Mouse (Mus musculus) adrenal gland (tissue): ENCODE measurements around the gene Ell3.
"Not testable (repeated sequence)": the region's sequence is repeated elsewhere in the genome, so short reads cannot be mapped to it uniquely, and the experiment has no call there.

Experiments
- intact Hi-C: fragments of 180-260 bp; cut with DNase I; formaldehyde crosslinking; loops from one replicate; pipeline ENCODE4 v1.15.1; 2025
- long read RNA-seq, 2 experiments: library from polyadenylated mRNA; unstranded; transcript quantifications; one replicate each; pipeline ENCODE4 v2.0.0; 2020; ENCODE audit warnings: borderline replicate concordance in 1 of 2; ENCODE audit not compliant: insufficient replicate concordance in 1 of 2

The Ell3 gene
- long read RNA-seq, experiment 1, partial matches to known transcripts = 0 of 1 reads
- long read RNA-seq, experiment 1, other reads (novel, unspliced or antisense) = 0 of 1 reads
- long read RNA-seq, experiment 2, partial matches to known transcripts = 0 of 1 reads
- long read RNA-seq, experiment 2, other reads (novel, unspliced or antisense) = 0 of 1 reads

GRCm38 (mm10) chr2:121444178-121444577 lies at the start of gene Ell3:
Gene Ell3 (minus strand): TSS chr2:121444278.
- intact Hi-C loops = no loop called here

GRCm38 (mm10) chr2:121484403-121484802 lies 40.3 kb upstream of the Ell3 start:
- intact Hi-C loops = not testable (repeated sequence)

- intact Hi-C loops = no loop called here
These were observed 39.5 kb upstream of the Ell3 start for GRCm38 (mm10) chr2:121483576-121483975.

- intact Hi-C loops = not testable (repeated sequence)
These were observed 36.8 kb upstream of the Ell3 start for GRCm38 (mm10) chr2:121480916-121481315.

DNA sequence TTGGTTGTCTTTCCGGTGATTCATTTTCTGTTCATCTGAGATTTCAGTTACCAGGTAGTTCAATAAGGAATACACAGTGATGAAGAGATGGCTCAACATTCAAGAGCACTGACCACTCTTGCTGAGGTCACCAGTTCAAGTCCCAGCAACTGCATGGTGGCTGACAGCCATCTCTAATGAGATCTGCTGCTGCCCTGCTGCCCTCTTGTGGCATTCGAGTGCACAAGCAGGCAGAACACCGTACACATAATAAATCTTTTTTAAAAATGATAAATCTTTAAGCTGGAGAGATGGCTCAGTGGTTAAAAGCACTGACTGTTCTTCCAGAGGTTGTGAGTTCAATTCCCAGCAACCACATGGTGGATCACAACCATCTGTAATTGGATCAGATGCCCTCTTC lies 36.4 kb upstream of the Ell3 start:
- intact Hi-C loops = no loop called here

GRCm38 (mm10) chr2:121477491-121478266 lies 33.6 kb upstream of the Ell3 start:
- intact Hi-C loops = no loop called here

- intact Hi-C loops = not testable (repeated sequence)
These were observed 31.2 kb upstream of the Ell3 start for GRCm38 (mm10) chr2:121475306-121475705.

DNA sequence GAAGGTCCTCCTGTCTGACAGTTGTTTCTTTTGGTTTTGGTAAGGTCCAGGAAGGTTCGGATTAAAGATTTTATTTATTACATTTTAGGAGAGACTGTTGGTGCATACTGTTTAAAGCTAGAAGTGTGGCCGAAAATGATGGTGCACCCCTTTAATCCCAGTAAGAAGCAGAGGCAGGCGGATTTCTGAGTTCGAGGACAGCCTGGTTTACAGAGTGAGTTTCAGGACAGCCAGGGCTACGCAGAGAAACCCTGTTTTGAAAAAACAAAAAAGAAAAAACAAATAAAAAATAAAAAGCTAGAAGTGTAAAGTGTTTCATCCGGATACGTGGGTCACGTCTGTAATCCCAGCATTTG lies 30.1 kb upstream of the Ell3 start:
- intact Hi-C loops = no loop called here

- intact Hi-C loops = not testable (repeated sequence)
These were observed 29.5 kb upstream of the Ell3 start, which contains the start of gene Mfap1b for GRCm38 (mm10) chr2:121473301-121474179. Gene Mfap1b (minus strand): TSS chr2:121474067.

- intact Hi-C loops = not testable (repeated sequence)
These were observed 28.7 kb upstream of the Ell3 start for GRCm38 (mm10) chr2:121472783-121473182.

DNA sequence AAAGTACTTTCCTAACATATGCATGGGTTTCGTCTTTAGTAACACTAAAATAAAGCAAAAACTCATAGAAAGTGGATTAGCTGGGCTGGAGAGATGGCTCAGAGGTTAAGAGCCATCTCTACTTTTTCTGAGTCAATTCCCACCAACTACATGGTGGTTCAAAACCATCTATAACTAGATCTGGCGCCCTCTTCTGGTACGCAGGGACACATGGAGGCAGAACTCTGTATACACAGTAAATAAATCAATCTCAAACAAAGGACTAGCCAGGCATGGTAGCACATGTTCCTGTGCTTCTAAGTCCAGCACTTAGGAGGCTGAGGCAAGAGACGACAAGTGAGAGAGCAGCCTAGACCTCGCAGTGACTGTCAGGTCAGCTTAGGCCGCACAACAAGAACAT lies 24.9 kb upstream of the Ell3 start:
- intact Hi-C loops = not testable (repeated sequence)

GRCm38 (mm10) chr2:121460071-121460470 lies 16.0 kb upstream of the Ell3 start:
- intact Hi-C loops = no loop called here

GRCm38 (mm10) chr2:121456692-121457642 lies 12.9 kb upstream of the Ell3 start, which contains the start of gene Serinc4:
Gene Serinc4 (minus strand): TSS chr2:121456781.
- intact Hi-C loops = no loop called here

DNA sequence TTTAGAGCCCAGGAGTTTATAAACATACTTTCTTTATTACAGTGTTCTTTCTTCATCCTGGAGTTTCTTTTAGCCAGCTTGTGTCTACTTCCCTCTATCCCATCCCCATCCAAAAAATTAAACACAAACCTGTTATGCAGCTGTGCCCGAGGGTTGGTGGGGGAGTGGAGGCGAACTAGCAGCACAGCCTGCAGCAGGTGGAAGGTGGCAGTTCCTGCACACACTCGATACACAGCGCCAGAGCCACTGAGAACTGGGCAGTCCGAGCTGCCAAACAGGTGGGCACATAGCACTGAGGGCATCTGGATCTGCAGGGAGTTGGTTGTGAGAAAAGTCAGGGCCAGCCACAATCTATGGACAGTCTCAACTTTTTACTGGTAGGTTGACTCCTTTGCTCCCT lies 11.5 kb upstream of the Ell3 start:
- intact Hi-C loops = no loop called here

DNA sequence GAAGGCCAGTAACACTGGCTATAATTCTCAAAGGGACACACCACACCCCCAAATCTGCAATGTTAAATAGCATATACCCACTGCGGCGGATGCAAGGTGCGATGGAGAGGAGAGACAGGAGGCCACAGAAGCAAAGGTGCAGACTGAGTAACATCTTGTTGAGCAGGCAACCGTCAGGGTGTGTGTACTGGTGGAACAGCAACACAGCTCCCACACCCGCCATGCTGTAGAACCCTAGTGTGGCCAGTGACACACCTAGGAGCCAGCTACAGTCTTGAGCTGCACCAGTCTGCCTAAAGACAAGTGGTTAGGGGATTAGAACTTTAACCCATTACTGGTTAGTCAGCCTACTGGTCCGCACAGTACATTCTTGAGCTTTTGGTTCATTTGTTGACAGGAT lies 9.8 kb upstream of the Ell3 start:
- intact Hi-C loops = no loop called here

DNA sequence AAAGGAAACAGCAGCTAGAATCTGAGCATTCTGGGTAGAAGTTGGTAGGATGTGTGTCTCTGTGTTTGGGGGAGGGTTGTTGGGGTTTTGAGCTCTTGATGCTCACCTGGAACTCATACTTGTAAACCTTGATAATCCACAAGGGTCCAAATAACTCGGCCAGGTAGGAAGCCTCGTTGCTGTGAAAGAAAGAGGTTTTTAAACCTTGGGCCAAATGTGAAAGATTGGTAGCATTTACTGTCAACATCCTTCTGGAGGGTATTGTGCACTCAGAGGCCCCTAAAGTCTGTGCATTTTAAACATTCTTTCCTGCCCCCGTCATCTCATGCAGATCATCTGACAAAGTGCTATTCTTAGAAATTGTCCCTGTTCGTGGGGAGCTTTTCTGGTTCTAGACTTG lies 8.9 kb upstream of the Ell3 start, which contains the start of gene Hypk:
Gene Hypk (plus strand): TSS at position 301 of the 400 bp plus-strand sequence.
- intact Hi-C loops = no loop called here

- intact Hi-C loops = no loop called here
These were observed 8.3 kb upstream of the Ell3 start for GRCm38 (mm10) chr2:121452361-121452760.

DNA sequence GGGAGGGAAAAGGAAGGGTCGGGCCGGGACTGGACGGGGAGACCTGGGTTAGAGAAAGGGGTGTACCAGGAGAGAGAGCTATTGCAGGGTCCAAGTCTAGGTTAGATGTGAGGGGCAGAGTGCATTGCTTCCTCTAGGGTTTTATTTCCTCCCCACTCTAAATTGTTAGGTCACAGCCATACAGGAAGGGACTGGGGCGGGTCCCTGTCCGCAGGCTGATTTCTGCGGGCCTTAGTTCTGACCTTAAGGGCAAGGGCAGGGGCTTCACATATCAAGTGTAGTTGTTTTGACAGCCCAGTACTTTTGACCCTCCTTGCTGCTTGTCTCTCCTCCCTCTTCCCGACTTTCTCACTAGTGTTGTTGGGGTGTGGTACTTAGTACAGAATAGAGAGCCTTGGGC lies 6.0 kb upstream of the Ell3 start:
- intact Hi-C loops = no loop called here

DNA sequence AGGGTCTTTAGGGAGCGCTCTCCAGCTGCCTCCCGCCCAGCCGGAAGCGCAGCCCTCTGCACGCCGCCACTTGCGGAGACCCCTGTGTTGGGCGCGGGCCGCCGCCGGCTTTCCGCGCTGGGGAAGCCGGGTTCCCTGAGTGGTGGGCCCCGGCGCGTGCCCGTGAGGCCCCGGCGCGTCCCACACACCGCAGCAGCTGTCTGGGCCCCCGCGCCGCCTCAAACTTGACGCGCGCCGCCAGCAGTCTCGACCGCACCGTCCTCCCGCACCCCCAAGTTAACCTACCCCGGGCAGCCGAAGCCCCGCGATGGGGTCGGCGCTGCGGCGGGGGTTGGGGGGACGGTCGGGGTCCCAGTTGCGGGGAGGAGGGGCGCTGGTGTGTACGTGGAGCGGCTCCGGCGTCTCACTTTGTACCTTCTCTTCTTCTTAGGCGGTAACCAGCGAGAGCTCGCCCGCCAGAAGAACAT lies 5.5 kb upstream of the Ell3 start:
- intact Hi-C loops = loop anchor here (5.0 kb wide), 1 partner anchor 37 kb away; the partner anchor contains the start of genes Catsper2 and Pdia3
